Mouse (Mus musculus) frontal cortex, adult 2 months (tissue): ENCODE measurements at regions not wholly inside any gene's neighbourhood (a gene's known extent, or its start where the extent isn't known, plus 50 kb on each side); places are given as distances from the start of the nearest gene placed in this dataset.
"Not testable (repeated sequence)": the region's sequence is repeated elsewhere in the genome, so short reads cannot be mapped to it uniquely, and the experiment has no call there.

Experiments
- DNase-seq, 2 experiments: peaks; one replicate each; pipeline ENCODE4 v3.0.0; 2022; ENCODE audit warnings: low spot score in 1 of 2; ENCODE audit errors: extremely low spot score in 1 of 2

DNA sequence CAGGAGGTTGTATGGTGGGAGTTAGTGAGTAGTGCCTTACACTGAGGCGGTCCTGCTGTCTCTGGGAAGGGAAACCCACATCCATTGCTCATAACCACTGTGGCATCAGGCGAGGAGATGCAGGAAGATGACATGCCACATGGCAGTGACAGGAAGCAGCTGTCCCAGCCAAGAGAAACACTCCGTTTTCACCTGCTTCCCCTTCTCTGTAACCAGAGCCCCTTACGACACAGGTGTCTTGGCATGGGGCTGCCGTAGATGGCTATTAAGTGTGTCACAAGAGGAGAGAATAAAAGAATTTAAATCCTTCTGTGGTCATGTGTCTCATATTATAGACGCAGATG is 81.5 kb upstream of the Gm5148 start:
- no peak for DNase-seq

DNA sequence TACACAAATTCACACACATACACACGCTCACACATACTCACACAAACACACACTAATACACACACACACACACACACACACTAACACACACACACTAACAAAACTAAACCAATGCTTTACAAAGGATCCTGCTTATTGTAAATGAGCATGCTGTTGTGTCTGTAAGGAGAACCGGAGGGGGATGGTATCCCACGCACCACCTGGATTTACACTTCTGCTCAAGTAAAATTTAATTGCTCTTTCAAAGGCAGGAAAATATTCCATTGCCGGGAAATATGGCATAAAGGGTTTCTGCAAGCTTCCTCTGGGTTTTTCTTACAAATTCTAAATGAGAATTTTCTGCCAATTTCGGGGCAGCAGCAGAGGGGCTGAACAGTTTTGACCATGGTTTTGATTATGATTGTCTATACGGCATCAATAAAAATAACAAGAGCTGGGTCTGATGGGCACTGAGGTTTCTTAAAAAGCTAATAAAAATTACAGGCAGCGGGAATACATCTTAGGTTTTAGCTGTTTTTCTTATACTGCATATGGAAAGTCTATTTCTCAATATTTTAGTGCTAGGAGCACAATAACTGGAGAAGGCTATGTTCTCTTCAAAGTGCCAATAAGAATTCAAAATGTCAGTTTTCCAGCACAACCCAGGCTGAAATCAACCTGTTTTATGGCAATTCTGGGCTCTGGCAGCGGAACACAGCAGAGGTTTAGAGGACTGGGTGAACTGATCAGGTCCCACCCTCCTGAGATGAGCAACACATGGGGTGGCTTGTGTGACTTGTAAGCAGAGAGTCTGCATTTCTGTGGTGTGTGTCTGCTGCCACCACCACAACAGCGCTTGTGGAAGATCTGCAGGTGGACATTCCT is 80.9 kb upstream of the Gm5148 start:
- DNase-seq = peak; percentile 38 to 67

DNA sequence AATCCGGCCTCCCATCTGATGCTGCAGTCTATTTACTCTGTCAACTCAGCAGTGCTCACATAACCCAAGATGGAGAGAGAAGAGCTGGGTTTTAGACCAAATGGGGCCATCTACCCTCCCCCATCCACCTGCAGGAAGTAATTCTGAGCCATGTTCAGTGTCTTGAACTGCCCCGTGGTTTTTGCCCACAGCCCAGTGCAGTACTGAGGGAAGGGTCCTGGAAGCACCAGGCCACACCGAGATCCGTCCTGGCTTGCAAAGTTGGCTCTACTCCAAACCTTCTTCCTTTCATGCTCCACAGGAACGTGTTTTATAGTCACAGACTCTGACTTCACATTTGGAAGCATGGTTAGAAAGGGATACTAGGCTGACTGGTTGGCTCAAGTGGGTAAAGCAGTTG is 80.0 kb upstream of the Gm5148 start:
- no peak for DNase-seq

DNA sequence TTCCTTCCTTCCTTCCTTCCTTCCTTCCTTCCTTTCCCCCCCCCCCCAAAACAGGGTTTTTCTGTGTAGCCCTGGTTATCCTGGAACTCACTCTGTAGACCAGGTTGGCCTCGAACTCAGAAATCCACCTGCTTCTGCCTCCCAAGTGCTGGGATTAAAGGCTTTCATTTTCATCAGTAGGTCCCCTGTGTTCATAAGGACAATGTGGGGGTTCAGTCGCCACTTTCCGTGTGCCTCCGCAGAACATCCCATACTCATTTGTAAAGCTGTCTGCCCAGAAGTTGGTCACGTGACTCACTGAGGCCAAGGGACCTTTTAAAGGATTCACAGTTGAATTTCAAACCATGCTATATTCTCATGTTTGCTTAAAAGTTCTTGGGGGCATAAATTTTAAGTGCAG is 79.5 kb upstream of the Gm5148 start:
- not testable (repeated sequence) for DNase-seq

DNA sequence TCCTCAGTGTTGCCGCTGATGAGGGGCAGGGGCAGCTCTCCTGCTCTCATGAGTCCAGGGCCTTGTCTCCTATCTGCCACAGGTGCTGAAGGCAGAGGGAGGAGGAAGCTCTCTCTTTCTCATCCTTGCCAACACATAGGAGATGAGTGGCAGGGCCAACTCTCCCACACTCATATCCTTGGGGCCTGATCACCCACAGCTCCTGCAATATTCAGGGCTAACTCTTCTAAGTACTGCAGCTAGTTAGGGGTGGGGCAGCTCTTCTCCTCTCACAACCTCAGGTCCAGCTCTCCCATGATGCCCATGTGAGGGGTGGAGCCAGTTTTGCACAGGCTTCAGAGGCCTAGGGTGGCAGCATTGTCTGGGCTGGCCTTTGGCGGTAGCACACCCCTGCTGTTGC is 77.3 kb upstream of the Gm5148 start:
- no peak for DNase-seq

DNA sequence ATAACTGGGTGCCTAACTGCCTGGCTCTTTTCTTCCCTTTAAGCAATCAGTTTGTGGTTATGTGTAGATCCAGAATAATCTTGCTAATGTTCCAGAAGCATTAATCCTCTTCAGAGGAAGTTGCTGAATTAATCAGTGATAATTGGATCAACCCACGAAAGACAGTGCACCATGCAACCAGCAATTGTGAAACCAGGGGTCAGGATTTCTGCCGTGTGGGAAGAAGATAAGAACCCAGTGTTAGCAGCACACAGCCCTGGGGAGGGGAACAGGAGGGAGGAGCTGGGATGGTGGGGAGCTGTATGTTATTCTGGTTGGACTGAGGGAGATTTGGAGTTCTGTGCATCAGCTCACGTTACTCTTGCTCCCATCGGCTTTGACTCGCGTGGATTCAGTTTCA is 75.5 kb upstream of the Gm5148 start:
- no peak for DNase-seq

DNA sequence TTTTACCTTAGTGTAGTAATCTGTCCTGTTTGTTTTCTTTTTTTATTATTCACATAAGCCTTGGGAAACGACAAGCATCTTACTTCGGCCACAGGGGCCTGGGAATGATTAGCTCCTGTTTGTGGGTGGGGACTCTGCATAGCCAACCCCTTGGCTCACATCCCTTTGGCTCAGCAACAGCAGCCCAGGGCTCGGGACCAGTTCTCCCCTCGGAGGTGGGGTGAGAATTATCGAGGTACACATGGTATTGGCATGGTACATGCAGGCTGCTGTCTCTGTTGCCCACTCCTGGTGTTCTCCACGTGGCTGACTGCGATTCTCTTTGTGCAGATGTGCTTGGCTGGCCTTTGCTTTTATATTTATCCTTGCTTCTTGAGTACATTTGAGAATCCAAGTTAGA is 65.4 kb upstream of the Gm5148 start:
- DNase-seq = no peak

DNA sequence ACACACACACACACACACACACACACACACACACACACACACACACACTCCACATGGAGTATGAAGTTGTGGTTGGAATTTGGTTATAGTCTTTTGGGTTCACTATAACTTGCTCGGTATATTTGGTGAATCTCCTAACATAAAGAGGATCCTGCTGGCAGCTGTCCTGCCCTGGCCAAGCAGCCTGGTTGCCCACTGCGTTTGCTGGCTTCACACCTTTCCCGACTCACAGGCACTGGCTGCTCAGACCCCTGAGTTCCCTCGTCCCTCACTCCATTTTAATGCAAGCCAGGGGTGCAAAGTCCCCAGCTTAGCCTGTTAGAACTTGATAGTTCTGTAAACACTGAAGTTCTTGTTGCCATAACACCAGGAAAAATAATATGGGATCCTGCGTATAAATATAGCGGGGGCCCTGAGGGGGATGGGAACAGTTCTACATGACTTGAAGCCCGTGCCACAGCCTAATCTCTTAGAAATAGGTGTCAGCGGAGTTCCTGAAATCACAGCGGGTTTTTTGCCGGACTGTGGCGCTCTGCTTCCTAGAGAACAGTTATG is 64.9 kb upstream of the Gm5148 start:
- DNase-seq = no peak

DNA sequence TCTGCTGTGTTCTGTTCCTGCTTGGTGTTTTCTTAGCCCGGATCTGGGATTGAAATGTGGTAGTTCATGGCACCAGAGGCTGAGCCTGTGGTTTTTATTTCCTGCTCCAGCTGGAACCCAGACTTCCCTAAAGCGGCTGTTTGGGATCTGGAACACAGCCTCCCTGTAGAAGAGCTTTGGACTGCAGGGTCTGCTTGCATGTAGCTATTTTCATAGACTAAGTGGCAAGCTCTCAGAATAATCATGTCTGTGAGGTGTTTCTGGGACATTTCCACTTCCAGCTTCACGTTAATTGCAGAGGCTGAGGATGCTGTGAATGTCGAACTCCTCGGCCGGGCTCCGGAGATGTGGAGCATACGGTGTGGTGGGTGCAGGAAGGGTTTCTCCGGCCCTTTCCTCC is 64.1 kb upstream of the Gm5148 start:
- peak in 1 of 2 experiments; percentile 32 for DNase-seq

DNA sequence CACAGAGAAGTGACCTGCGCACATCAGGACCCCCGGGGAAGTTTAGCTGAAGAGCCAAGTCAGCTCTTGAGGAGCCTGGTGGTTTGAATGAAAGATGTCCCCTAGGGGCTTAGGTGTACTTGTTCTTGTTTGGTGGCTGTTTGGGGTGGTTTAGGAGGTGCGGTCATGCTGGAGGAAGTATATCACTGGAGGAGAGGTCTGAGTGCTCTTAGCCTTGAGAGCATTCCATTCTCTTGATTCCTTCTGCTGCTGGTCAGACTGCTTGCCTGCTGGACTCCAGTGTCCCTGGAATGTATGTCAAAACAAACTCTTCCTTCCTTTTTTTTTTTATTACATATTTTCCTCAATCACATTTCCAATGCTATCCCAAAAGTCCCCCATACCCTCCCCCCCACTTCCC is 62.5 kb upstream of the Gm5148 start:
- no peak for DNase-seq

DNA sequence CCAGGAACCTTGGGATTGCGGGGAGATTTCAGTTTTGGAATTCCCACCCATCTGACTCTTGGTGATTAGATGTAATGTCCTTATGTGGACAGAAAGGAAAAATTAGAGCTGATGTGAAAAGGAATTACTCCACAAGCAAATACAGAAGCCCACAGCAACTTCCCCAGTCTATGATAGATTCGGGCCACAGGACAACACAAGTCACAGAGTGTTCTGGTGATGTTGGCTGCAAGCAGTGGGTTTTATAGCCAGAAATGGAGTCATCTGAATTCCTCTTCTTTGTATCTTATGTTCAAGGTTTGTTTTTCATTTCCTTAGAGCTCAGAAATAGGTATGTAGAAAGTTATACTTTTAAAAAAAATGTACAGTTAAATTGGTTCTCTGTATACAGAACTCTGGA is 56.8 kb upstream of the Gm5148 start:
- DNase-seq = no peak

DNA sequence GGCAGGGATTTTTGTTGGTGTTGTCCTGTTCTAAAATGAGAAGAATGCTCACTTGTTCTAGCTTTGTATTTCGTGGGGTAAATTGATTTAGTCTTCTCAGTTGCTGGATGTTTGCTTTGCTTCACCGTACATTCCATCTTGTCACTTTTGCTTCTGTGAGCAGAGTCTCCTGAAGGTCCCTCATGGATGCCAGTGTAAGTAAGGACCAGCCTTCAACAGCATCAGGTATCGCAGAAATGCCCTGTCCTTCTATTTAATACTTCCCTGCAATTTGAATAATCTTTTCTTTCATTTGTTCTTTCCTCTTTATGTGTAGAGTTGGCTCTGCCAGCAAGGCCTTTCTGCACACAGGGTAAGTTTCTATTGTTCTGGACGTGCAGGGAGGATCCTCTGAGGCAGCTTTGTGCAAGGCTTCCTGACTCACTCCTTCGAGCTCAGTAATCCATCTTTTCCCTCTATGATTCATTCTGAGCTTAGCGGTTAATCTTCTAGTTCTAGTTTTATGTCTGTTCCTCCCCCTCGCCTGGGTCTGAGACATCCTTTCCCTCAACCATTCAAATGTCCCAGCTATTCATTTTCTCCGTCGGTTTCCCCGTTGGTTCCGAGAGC is 55.7 kb upstream of the Gm5148 start:
- DNase-seq = no peak

DNA sequence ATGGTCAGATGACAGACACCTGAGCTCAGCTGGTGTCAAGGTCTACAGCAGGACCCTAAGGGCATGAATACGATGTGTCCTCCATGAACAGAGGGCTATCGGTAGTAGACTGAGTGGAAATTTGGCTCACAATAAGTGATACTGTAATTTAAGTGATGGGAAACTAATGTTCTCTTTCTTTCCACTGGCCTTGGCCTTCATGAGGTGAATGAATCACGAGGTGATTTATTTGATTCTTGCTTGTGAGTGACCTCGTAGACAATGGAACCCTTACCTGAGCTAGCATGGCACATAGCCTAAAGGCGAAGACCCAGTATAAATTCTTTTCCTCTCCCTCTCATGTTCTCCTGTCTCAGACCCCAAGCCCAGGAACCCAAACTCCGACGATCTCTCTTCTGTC is 54.1 kb upstream of the Gm5148 start:
- DNase-seq = no peak

DNA sequence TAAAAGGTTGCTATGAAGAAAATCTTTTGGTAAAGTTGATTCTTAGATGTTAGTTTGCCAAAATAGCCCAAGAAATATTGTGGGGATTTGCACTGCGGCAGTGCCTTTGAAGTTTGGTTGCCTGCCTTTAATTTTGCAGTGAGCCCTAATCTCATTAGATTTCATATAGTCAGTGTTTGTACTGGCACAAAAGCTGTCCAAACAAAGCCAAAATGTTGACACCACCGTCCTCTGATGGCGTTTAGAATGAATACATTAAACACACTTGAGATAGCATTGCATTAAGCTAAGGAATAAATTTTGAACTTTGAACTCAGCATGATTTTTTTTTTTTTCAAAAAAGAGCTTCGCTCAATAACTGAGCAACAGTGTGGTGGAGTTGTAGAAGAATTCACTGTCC is 51.9 kb upstream of the Gm5148 start:
- no peak for DNase-seq
